Mouse (Mus musculus) liver, embryonic 14.5 days (tissue): ENCODE data around the gene Stard3.
"Not testable (repeated sequence)": the region's sequence is repeated elsewhere in the genome, so short reads cannot be mapped to it uniquely, and the experiment has no call there.

ENCODE experiments used
- CTCF ChIP-seq: IDR thresholded peaks from 2 replicates; pipeline ENCODE4 v1.5.1; 2016; ENCODE audit warnings: antibody characterized with exemption, low read depth, control low read depth
- EP300 ChIP-seq: IDR thresholded peaks from 2 replicates; pipeline ENCODE4 v1.6.1; 2016; ENCODE audit warnings: antibody characterized with exemption, low read depth

- not testable (repeated sequence) for TF ChIP-seq CTCF, EP300
Observed at GRCm38 (mm10) chr11:98382405-98382804, 24.2 kb downstream of the Stard3 start.
